Mouse (Mus musculus): ENCODE measurements around the gene Rbm28. TPM values are rescaled to one million over a fixed set of nuclear protein-coding genes. Genes with fewer than 3 reads are reported as not detected.

The Rbm28 gene
- total RNA-seq, 2 experiments from 2014 or later: 33.7 to 43.6 TPM

DNA sequence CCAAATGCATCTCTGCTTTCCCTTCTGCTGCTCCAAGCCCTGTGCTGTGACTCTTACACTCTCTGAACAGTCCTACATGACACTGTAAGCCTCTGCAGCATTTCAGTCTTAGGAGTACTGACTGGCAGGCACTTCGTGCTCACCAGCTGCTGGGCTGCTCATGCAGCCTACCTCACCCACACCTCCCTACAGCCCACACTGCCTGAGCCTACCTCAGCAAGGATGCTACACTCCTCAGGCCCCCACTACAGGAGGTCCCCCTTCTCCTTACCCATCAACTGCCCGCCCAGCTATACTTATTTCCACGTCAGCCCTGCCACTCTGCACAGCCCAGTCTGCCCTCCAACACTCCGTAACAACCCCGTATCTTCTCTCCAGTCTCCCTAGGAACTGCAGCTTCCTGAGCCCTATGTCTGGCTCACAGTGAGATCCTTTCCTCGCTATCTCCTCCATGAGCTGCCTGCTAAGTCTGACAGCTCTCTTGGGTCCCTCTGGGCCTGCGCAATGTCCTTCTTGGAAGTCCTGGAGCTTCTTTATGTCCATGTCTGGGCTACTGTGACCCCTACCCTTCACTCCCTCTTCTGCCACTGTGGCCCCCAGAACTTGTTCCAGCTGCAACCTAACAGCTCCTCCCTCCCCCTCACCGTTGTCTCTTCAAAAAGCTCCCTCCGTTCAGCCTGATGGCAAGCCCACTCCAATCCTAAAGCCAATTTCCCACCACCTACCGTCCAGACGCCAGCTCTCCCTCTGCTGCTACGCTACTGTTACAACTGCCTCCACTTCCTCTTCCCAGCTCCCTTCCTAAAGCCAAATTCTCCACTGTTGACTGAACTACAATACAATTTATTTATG is 19.1 kb downstream of the Rbm28 start:
- peak; percentile 33 to 41 for DNase-seq (ENCODE audit: low spot score in 2 of 2)

- no peak for DNase-seq (ENCODE audit: low spot score in 2 of 2)
Measured at GRCm38 (mm10) chr6:29144971-29145370, 19.8 kb downstream of the Rbm28 start.

GRCm38 (mm10) chr6:29143608-29144007 is 21.2 kb downstream of the Rbm28 start:
- peak; percentile 82 to 83 for DNase-seq (ENCODE audit: low spot score in 2 of 2)

DNA sequence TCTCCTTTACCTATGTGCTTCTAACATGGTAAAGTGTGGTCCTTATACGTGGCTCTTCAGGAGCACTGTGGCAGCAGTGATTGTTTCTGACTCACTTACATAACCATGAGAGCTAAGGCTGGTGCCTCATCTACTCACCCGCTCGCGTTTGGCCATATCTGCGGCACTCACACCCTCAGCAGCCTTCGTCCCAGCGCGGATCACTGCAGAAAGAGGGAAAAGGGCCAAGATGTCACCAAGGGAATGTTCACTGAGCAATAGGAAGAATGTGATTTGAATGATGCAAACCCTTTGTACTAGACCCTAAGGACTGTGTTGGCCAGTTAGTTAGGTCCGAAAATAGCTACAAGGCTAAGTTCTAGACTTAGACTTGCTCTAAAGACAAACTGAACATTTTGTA is 27.4 kb downstream of the Rbm28 start:
- no peak for DNase-seq (ENCODE audit: low spot score in 2 of 2)

DNA sequence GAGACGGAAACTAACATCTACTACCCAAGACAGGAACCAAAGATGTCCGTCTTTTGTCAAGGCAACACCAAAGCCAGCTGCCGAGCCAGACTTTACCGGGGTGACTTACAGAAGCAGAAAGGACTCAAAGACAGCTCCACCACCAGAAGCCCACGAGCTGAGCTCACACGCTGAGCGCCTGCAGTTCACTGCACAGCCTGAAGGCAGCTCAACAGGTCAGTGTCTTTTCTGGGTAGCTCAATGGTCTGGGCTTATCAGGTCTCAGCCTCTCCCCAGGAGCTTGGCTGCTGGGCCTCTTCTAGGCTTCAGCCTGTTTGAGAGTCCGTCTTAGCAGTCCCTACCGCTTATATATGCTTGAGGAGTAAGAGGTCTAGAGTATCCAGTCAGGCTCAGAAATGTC is 31.7 kb downstream of the Rbm28 start:
- no peak for DNase-seq (ENCODE audit: low spot score in 2 of 2)

DNA sequence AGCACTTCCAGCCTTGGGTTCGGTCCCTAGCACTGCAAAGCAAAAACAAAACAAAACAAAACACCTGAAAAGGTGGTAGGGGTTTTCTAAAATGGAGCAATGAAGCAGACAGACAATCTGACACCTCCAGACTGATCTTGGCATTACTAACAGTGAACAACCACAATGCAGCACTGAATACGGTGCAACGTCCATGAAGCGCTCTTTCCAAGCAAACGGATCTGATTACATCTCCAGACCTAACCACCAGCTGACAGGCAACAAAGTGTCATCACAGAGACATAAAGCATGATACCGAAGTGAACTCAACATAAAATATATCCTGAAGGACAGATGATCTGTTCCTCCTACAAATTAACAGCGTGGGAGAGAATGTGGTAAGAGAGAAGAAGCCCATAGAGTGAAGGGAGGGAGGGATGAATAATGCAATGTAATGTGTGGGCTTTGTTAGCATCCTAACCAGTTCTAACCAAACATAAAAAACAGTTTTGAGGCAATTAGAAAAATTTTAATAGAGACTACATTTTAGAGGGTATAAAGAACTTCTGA is 37.9 kb downstream of the Rbm28 start:
- DNase-seq (ENCODE audit: low spot score in 2 of 2): no peak

- DNase-seq (ENCODE audit: low spot score in 2 of 2): no peak
Measured at GRCm38 (mm10) chr6:29119990-29120389, 44.8 kb downstream of the Rbm28 start.

GRCm38 (mm10) chr6:29118963-29119362 is 45.8 kb downstream of the Rbm28 start:
- DNase-seq (ENCODE audit: low spot score in 2 of 2): no peak

- DNase-seq (ENCODE audit: low spot score in 2 of 2): no peak
Measured at GRCm38 (mm10) chr6:29118231-29118630, 46.6 kb downstream of the Rbm28 start.

- peak; percentile 33 to 38 for DNase-seq (ENCODE audit: low spot score in 2 of 2)
Measured at GRCm38 (mm10) chr6:29117417-29118104, 47.2 kb downstream of the Rbm28 start.

DNA sequence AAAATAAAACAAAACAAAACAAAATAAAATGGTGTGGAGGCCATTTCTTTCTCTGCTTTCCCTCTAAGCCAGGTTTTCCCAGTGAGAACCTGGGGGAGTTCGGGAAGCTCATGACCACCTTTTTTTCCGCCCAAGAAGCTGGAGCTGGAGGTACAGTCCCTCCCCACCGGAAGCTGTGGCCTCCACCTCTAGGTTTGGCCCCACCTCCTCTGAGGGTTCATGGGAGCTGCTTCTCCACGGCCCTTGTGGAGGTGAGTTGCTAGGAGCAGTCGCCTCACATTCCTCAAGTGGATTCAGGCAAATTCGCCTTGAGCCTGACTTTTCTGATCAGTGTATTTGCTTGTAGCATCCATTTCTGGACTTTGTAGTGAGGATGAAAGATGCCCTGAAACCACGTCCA is 49.0 kb downstream of the Rbm28 start:
- no peak for DNase-seq (ENCODE audit: low spot score in 2 of 2)

DNA sequence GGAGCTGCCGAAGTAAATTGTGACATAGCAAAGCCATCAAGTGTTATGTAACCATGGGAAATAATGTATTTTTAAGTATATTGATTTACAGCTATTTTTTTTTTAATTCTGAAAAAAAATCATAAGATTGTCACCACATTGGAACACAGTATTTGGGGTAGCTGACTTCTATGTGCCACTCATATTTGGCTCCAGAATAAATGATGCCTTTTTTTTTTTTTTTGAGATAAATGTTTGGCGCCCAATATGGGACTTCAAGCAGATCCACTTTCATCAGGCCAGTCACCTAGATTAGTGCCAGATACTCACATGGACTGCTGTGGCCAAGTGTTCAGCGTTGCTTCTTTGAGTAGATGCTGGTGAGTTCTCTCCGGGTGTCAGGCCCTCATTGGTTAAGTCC is 53.3 kb downstream of the Rbm28 start:
- no peak for DNase-seq (ENCODE audit: low spot score in 2 of 2)

GRCm38 (mm10) chr6:29108376-29108775 is 56.4 kb downstream of the Rbm28 start:
- DNase-seq (ENCODE audit: low spot score in 2 of 2): no peak

DNA sequence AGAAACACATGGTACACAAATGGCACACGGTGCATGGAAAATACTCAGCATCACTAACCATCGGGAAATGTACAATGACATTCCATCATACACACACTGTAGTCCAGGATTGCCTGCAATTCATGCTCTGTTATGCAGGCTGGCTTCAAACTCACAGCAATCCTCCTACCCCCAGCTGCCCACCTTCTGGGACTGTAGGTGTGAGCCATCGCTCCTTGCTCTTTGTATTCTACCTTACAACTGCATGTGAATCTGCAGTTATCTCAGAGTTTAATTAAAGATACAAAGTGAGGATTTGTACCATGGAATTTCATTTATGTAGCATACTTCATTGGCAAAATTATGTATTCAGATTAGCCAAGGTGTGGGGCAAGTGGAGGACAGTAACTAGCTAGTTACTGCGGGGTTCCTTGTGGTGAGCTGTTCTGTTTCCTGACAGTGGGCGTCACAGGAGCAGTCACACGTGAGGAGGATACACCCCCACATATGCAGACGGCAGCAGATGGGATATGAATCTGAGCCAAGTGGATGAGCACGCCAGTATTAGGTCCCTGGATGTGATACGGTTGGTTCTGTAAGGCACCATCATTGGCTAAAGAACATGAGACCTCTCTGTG is 63.5 kb downstream of the Rbm28 start:
- DNase-seq (ENCODE audit: low spot score in 2 of 2): peak in 1 of 2 experiments; percentile 27

DNA sequence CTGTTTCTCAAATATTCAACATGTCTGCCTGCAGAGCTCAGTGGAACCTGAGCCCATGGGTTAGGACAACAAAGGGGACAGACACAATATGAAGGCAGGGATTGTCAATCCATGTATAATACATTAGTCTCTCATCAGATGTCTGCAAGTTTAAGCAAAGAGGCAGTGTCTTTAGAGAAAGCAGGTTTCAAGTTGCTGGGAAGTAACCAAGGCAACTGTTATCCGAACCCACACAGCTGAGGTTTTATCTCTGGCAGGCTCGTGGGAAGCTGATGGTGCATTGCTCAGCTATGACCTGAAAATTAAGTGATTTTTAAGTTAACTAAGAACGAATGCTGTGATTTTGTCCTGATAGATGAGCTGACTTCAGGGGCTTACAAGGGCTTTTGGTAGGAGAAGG is 64.4 kb downstream of the Rbm28 start:
- no peak for DNase-seq (ENCODE audit: low spot score in 2 of 2)

DNA sequence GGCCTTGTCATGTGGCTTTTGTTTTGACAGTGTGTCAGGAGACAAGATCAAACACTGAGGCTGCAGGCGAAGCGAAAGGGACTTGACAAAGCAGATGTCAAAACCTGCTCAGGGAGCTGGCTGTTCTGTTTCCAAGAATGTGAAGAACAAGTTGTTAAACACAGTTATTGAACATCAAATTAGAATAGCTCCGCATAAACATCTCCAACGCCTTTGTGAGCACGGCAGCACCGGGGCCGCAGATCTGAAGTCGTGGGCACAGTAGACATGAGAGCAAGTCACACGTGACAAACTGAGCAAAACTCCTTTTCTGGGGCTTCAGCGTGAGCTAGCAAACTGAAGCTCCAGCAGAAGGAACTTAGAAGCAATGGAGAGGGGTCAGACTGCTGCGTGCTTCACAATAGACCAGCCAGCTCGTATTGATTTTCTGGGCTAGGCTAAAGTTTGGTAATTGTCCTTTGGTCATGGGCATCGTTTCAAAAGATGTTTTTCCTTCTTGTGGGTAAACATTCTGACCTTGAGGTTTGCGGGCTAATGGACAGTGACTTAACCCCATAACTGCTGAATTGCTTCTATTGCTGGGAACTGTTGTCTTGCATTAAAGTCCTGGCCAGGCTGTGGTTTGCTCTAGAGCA is 65.2 kb downstream of the Rbm28 start:
- DNase-seq (ENCODE audit: low spot score in 2 of 2): peak in 1 of 2 experiments; percentile 25

DNA sequence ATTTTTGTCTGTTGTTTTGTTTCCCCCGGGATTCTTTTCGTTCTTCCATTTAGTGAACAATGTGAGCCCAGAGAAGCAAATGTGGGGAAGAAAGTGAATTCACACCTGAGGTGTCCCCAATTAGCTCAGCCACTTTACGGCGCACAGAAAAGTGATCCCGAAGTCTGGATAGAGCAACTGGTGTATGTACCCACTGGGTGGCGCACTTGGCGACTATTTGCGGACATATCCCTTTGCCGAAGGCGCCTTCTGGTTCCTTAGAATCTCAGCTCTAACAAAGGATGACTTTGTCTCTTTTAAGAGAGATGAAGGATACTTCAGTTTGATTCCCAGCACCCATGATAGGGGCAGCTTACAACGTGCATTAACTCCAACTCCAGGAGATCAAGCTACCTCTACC is 71.9 kb downstream of the Rbm28 start:
- DNase-seq (ENCODE audit: low spot score in 2 of 2): no peak

GRCm38 (mm10) chr6:29092234-29092633 is 72.6 kb downstream of the Rbm28 start:
- no peak for DNase-seq (ENCODE audit: low spot score in 2 of 2)

- DNase-seq (ENCODE audit: low spot score in 2 of 2): no peak
Measured at GRCm38 (mm10) chr6:29087921-29088709, 76.7 kb downstream of the Rbm28 start.

DNA sequence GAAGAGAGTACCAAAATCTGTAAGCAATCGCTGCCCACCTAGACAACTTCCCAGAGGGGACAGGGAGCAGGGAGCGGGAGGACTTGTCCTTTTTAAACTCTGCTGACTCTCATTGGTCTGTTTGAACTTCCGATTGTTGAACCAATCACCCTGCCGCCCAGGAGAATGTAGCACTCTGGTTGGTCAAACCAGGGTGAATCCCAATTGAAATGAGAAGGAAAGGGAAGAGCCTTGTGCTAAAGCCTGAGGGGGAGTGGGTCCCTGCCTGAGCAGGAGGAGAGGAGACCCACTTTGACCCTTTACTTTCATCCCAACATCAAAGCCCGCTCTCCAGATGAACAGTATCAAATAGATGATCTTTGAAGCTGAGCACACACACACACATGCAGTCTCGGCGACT is 80.4 kb downstream of the Rbm28 start:
- no peak for DNase-seq (ENCODE audit: low spot score in 2 of 2)

All from layer of hippocampus, postnatal 10 days (tissue).